Mouse (Mus musculus) cortical plate, adult 2 months (tissue): ENCODE measurements around the gene Ppm1g. TPM values are rescaled to one million over a fixed set of nuclear protein-coding genes. Genes with fewer than 3 reads are reported as not detected.

Experiments used
- H3K27ac ChIP-seq: fragments of 200-500 bp; 2 replicates; pipeline ENCODE4 v1.5.1; 2012; ENCODE audit warnings: low read length, control low read depth, inconsistent platforms; ENCODE audit not compliant: insufficient read depth
- H3K4me1 ChIP-seq: fragments of 200-500 bp; 2 replicates; pipeline ENCODE4 v1.6.1; 2011; ENCODE audit warnings: low read length; ENCODE audit not compliant: control insufficient read depth, insufficient read depth
- H3K4me3 ChIP-seq: fragments of 200-500 bp; 2 replicates; pipeline ENCODE4 v1.5.1; 2011; ENCODE audit warnings: mild to moderate bottlenecking, low read length, control low read depth; ENCODE audit not compliant: insufficient read depth
- CTCF ChIP-seq: fragments of 200-500 bp; IDR thresholded peaks from 2 replicates; pipeline ENCODE4 v1.5.1; 2011; ENCODE audit warnings: mild to moderate bottlenecking, control low read depth, low read length; ENCODE audit not compliant: insufficient read depth; ENCODE audit errors: extremely low read depth
- POLR2A ChIP-seq: fragments of 200-500 bp; IDR thresholded peaks from 2 replicates; pipeline ENCODE4 v1.6.1; 2011; ENCODE audit warnings: mild to moderate bottlenecking, low read length, control low read depth; ENCODE audit not compliant: insufficient read depth; ENCODE audit errors: extremely low read depth
- polyA plus RNA-seq: library from polyadenylated mRNA; depleted of rRNA; stranded (reverse); fragments of >200 nt; gene quantifications from 2 replicates; pipeline ENCODE4 v1.2.3, GENCODE M21; 2012

Gene Ppm1g
- polyA plus RNA-seq, 1 experiment: 79.8 TPM

- H3K4me1 ChIP-seq: no peaks in the 10 kb centered on the region
- TF ChIP-seq CTCF (no peak), POLR2A (no peak)
- H3K27ac ChIP-seq: peak overlapping the region; percentile 59
- H3K4me3 ChIP-seq: peak overlapping the region; percentile 69
Observed at GRCm38 (mm10) chr5:31201042-31201741, 19.3 kb downstream of the Ppm1g start.

- H3K27ac ChIP-seq: no peak overlapping the region
- no peak for TF ChIP-seq POLR2A
- no peak for TF ChIP-seq CTCF
- no peak overlapping the region for H3K4me3 ChIP-seq
Observed at GRCm38 (mm10) chr5:31200327-31200768, 20.1 kb downstream of the Ppm1g start.

GRCm38 (mm10) chr5:31199893-31200292 lies 20.6 kb downstream of the Ppm1g start:
- no peak overlapping the region for H3K27ac ChIP-seq
- H3K4me1 ChIP-seq: no peaks in the 10 kb centered on the region
- TF ChIP-seq POLR2A: peak; percentile 51; the same call in 1 of the 2 replicates
- TF ChIP-seq CTCF: 0 out of 2 replicates have a peak, but pooled peaks have one; percentile 15
- H3K4me3 ChIP-seq: no peak overlapping the region

More at GRCm38 (mm10) chr5:31200327-31200768, 20.1 kb downstream of the Ppm1g start:
- H3K4me1 ChIP-seq: no peaks in the 10 kb centered on the region

DNA sequence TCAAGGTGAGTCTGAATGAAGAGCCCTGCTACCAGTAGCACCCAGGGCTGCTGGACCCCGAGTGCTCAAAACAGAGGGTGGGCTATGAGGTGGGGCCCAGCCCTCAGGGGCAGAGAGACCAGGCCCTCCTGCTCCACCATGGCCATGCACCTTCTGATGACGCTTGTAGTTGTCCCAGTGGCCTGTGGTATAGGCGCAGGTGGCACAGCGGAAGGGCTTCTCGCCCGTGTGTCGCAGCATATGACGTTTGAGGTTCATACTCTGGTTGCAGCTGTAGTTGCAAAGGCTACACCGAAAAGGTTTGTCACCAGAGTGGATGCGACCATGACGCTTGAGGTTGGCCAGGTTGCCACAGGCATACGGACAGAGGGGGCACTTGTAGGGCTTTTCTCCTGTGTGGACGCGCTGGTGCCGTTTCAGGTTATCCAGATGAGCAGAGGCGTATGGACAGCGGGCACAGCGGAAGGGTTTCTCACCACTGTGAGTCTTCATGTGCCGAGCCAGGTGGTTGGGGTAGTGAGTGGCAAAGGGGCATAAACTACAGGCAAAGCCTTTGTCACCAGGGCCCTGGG lies 21.1 kb downstream of the Ppm1g start:
- Histone ChIP-seq H3K27ac (no peak overlapping the region), H3K4me1 (no peaks in the 10 kb centered on the region), H3K4me3 (no peak overlapping the region)
- TF ChIP-seq CTCF (no peak), POLR2A (no peak; the same call in 1 of the 2 replicates)

DNA sequence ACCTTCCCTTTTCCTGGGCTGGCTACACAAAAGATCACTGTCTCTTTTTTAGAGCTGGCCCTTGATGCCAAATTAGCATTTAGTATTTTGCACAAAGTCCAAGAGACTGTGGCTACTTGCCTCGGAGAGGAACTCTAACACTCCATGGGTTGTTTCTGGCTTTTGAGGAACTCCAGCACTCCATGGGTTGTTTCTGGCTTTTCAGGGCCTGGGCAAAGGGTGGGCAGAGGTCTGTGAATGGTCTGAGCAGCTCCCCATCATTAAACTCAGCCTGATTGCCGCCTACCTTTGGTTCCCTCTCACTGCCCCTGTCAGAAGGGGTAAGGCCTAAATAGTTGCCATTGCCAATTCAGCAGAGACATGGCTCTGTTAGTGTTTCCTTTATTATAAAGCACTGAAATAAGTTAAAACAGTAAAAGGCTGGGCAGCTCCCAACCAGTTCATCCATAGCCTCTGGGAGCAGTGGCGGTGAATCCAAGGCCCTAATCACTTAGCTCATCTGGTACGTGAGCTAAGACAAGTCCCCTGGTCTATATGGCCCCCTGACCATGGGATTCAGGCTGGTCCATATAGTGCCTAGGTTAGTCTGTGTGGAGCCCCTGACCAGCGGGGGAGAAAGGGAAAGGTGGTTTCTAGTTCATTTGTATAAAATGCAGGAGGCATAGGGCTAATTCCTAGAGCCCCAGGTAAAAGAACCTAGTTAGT lies 21.7 kb downstream of the Ppm1g start:
- no peak overlapping the region for H3K4me3 ChIP-seq
- H3K27ac ChIP-seq: no peak overlapping the region
- H3K4me1 ChIP-seq: peaks cover 2% of the 10 kb centered on the region; the same call in 1 of the 2 replicates
- TF ChIP-seq POLR2A (peak; percentile 43; the same call in 1 of the 2 replicates), CTCF (no peak)

DNA sequence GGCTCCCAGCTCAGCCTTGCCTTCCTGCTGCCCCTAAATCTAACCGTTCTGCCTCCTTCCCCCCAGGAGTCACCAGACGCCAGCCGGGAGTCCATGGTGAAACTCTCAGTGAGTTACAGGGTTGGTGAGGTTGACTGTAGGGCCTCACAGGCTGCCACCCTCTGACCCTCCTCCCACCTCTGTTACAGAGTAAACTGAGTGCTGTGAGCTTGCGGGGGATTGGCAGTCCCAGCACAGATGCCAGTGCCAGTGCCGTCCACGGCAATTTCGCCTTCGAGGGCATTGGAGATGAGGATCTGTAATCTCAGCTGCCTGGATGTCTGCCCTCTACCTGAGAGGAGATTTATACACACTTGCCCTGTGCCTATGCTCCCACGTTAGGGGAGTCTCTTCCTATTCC lies 22.3 kb downstream of the Ppm1g start:
- Histone ChIP-seq H3K27ac (no peak overlapping the region), H3K4me1 (peaks cover 2% of the 10 kb centered on the region; the same call in 1 of the 2 replicates), H3K4me3 (no peak overlapping the region)
- TF ChIP-seq POLR2A (peak; percentile 5; the same call in 1 of the 2 replicates), CTCF (no peak)

- Histone ChIP-seq H3K4me1 (peaks cover 2% of the 10 kb centered on the region; the same call in 1 of the 2 replicates), H3K4me3 (no peak overlapping the region), H3K27ac (no peak overlapping the region)
- TF ChIP-seq CTCF (no peak), POLR2A (no peak)
Observed at GRCm38 (mm10) chr5:31197072-31197471, 23.4 kb downstream of the Ppm1g start.

- TF ChIP-seq CTCF (no peak), POLR2A (no peak)
- H3K27ac ChIP-seq: no peak overlapping the region
- no peak overlapping the region for H3K4me3 ChIP-seq
- H3K4me1 ChIP-seq: peaks cover 4% of the 10 kb centered on the region
Observed at GRCm38 (mm10) chr5:31196207-31196606, 24.3 kb downstream of the Ppm1g start.

- no peak overlapping the region for H3K27ac ChIP-seq
- peaks cover 4% of the 10 kb centered on the region for H3K4me1 ChIP-seq
- TF ChIP-seq CTCF: no peak
- TF ChIP-seq POLR2A: no peak
- H3K4me3 ChIP-seq: no peak overlapping the region
Observed at GRCm38 (mm10) chr5:31195671-31196070, 24.8 kb downstream of the Ppm1g start.
